Mouse (Mus musculus): ENCODE results near the gene Olfr1382. TPM values are rescaled to one million over a fixed set of nuclear protein-coding genes. Genes with fewer than 3 reads are reported as not detected.

Gene Olfr1382
- under 1 TPM in 1 of 2 experiments, not detected in 1; 0.09 TPM for polyA plus RNA-seq (2017; shearing (Covaris generic))

GRCm38 (mm10) chr11:49527947-49528346 lies at the start of gene Olfr1382:
Olfr1382 (plus strand) TSS chr11:49528247.

DNA sequence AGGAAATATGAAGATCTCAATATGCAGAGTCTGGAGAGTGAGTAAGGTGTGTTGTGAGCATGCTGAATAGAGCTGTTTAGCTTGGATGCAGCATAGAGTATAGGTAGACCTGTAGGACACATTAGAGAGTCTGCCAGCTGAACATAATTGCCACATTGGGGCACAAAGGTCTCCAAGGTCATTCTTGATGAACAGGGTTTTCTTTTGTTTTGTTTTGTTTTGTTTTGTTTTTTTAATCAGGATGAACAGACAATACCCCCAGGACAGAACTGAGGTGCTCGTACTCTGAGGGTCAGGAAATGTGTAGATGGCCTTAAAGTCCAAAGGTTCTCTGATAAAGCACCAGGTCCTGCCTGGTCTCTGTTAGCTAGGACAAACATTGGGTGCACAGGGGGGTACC lies 39.3 kb upstream of the Olfr1382 start, which contains the start of gene Olfr1385:
TSS of gene Olfr1385 (plus strand) at position 301 of the 400 bp plus-strand sequence.

DNA sequence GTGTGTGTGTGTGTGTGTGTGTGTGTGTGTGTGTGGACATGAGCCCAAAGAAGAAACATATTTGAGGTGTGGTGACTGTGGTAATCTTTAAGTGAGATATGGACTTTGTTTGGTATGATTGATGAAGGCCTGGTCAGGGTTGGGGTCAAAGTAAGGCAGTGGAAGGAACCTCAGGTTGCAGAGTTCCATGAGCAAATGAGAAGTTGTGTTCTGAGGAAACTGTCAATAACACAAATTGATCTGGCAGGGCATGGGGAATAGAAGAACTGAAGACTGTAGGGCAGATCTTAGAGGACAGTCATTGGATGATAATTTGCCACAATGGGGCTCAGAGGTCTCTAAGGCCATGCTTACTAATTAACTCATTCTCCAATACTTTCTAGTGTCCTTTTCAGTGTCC lies 8.7 kb upstream of the Olfr1382 start, which contains the start of gene Olfr1383:
TSS of gene Olfr1383 (plus strand) at position 301 of the 400 bp plus-strand sequence.

GRCm38 (mm10) chr11:49543149-49543548 lies 15.1 kb downstream of the Olfr1382 start, which contains the start of gene Olfr1381:
Olfr1381 (plus strand) TSS chr11:49543449.

DNA sequence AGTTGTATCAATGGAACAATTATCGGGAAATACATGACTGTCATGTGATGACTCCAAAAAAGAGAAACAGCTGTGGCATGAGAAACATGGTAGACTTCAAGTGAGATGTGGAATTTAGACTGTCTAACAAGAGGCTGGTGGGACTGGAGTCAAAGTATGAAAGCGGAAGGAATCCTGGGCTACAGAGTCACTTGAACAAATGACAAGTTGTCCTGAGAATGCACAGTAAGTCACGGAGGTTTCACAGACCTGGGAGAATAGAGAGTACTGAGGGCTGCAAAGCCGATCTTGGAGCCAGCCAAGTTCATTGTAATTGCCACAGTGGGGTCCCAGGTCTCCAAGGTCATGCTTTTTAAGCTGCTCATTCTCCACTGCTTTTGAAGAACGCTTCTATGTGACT lies 28.5 kb downstream of the Olfr1382 start, which contains the start of gene Olfr1380:
TSS of gene Olfr1380 (plus strand) at position 301 of the 400 bp plus-strand sequence.

Other genes starting within 250 kb of the Olfr1382 start
- not detected for gene Olfr1393, start 249.9 kb upstream of the Olfr1382 start, polyA plus RNA-seq (2017; shearing (Covaris generic))
- under 1 TPM in 1 of 2 experiments, not detected in 1; 0.71 TPM for gene Olfr1392, start 243.0 kb upstream of the Olfr1382 start, polyA plus RNA-seq (2017; shearing (Covaris generic))
- not detected for gene Olfr10, start 223.5 kb upstream of the Olfr1382 start, polyA plus RNA-seq (2017; shearing (Covaris generic))
- not detected for gene Olfr1391, start 205.5 kb upstream of the Olfr1382 start, polyA plus RNA-seq (2017; shearing (Covaris generic))
- under 1 TPM in 1 of 2 experiments, not detected in 1; 0.61 TPM for gene Olfr1390, start 193.1 kb upstream of the Olfr1382 start, polyA plus RNA-seq (2017; shearing (Covaris generic))
- gene Olfr1389, start 105.2 kb upstream of the Olfr1382 start, polyA plus RNA-seq (2017; shearing (Covaris generic)): 1 to 10 TPM in 1 of 2 experiments, not detected in 1; 1.2 TPM
- gene Olfr1388, start 91.6 kb upstream of the Olfr1382 start, polyA plus RNA-seq (2017; shearing (Covaris generic)): under 1 TPM in 1 of 2 experiments, not detected in 1; 0.31 TPM
- gene Olfr1387, start 72.9 kb upstream of the Olfr1382 start, polyA plus RNA-seq (2017; shearing (Covaris generic)): under 1 TPM in 1 of 2 experiments, not detected in 1; 0.28 TPM
- under 1 TPM in 1 of 2 experiments, not detected in 1; 0.46 TPM for gene Olfr1386, start 63.2 kb upstream of the Olfr1382 start, polyA plus RNA-seq (2017; shearing (Covaris generic))
- under 1 TPM; 0.12 to 0.84 TPM for gene Olfr1385, start 39.2 kb upstream of the Olfr1382 start, polyA plus RNA-seq (2017; shearing (Covaris generic))
- gene Olfr1384, start 21.5 kb upstream of the Olfr1382 start, polyA plus RNA-seq (2017; shearing (Covaris generic)): under 1 TPM in 1 of 2 experiments, not detected in 1; 0.27 TPM
- not detected for gene Olfr1383, start 8.6 kb upstream of the Olfr1382 start, polyA plus RNA-seq (2017; shearing (Covaris generic))
- gene Olfr1381, start 15.2 kb downstream of the Olfr1382 start, polyA plus RNA-seq (2017; shearing (Covaris generic)): under 1 TPM in 1 of 2 experiments, not detected in 1; 0.22 TPM
- under 1 TPM in 1 of 2 experiments, not detected in 1; 0.18 TPM for gene Olfr1380, start 28.6 kb downstream of the Olfr1382 start, polyA plus RNA-seq (2017; shearing (Covaris generic))
- gene Flt4, start 81.0 kb downstream of the Olfr1382 start, polyA plus RNA-seq (2017; shearing (Covaris generic)): under 1 TPM in 1 of 2 experiments, not detected in 1; 0.20 TPM
- gene Scgb3a1, start 135.4 kb downstream of the Olfr1382 start, polyA plus RNA-seq (2017; shearing (Covaris generic)): not detected
- 10 to 100 TPM; 63.4 to 75.4 TPM for gene Cnot6, start 184.5 kb downstream of the Olfr1382 start, polyA plus RNA-seq (2017; shearing (Covaris generic))

Measured in inflammation-experienced regulatory T-cells (primary cell).